Mouse (Mus musculus) liver, embryonic 14.5 days (tissue): ENCODE results near the gene Krtap16-1.

Experiments used
- CTCF ChIP-seq: IDR thresholded peaks from 2 replicates; pipeline ENCODE4 v1.5.1; 2016; ENCODE audit warnings: antibody characterized with exemption, low read depth, control low read depth
- EP300 ChIP-seq: IDR thresholded peaks from 2 replicates; pipeline ENCODE4 v1.6.1; 2016; ENCODE audit warnings: antibody characterized with exemption, low read depth

- TF ChIP-seq CTCF (no peak), EP300 (no peak)
These were observed 38.2 kb downstream of the Krtap16-1 start, which contains the start of gene Krtap9-5 for GRCm38 (mm10) chr11:99948175-99948574.
